Mouse (Mus musculus): ENCODE measurements around the gene Sec11a.
"Not testable (repeated sequence)": the region's sequence is repeated elsewhere in the genome, so short reads cannot be mapped to it uniquely, and the experiment has no call there.

The Sec11a gene

DNA sequence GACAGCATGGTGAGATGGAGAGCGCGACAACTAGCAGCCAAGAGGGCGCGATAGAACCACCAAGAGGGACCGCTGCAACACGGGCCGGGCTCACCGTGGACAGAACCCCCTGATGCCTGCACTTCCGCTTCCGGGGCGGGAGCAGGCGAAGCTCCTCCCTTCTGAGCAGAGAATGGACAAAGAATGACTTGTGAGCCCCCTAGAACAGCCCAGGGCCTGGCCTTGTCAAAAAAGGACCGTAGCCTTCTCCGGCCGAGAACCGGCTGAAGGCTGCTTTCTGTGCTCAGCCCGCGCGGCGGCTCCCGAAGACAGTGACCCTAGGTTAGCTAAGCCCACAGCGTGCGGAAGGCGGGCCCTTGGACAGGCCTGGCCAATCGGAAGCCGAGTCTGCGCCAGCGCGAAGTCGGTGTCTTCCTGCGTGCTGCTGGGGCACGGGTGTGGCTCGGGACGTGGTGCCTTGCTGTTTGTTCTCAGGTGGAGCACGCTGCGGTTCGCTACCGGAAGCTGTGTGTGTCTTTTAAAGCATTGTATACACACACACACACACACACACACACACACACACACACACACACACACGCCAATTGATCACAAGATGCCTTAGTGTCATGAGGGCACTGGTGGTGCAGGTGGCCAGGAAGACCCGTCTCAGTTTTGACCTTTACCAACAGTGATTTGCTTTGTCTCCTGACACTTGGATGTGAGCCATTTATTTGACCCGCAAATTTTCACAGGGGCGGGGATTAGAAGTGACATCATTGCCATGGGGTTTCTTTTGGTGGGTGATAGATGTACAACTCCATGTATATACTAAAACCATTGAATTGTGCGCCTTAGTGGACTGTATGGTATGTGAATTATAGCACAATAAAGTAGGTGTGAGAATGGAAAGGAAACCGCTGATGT, at the start of gene Sec11a:
Gene Sec11a, minus strand, starts transcription at position 336 of the 906 bp plus-strand sequence.
- peak; percentile 92 for DNase-seq

DNA sequence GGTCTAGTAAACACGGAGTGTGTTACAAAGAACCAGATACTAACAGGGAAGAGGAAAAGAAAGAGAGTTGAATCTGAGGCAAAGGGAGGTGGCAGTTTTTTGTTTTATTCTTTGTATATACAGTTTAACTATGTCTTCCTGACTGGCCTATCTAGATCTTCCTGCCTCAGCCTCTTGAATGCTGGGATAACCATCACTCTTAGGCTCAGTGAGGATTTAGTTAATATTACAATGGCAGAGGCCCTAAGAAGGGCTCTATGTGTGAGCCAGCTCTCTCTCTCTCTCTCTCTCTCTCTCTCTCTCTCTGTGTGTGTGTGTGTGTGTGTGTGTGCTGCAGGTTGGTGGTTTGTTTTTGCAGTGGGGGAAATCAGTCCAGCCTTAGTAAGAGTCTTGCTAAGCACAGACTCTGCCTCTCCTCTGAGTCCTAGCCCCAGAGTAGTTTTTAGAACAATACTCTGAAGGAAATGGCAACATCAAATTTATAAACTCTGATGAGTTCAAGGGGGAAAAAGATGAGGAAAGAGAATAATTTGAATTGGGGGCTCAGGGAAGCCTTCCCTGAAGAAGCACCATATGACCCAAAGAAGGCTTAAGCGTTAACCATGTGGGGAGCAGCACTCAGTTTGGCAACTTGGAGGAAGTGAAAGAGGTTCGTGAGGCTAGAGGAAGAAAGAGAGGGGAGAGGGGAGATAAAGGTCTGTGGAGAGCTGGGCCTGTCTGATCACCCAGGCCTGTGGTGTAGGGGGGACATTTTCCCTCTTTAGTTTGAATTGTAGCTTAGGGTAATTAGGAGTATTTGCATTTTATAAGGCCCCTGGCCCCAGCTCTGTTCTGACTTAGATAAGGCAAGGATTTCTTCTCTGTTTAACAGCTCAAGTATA, 47.9 kb upstream of the Sec11a start:
- no peak for DNase-seq

DNA sequence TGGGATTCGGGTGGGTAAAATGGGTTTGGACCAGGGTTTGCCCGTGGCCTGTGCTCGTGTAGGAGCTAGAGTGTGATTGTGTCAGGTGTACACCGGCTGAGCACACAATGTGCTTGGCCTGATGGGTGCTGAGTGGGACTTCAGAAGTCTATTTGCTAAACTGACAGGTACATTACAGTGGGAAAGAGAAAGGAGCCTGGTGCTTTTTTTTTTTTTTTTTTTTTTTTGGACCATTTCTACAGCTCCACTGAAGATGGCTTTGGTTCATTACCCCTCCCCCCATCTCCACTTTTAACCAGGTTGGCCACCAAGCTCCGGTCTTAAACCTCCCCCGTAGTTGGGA, 47.1 kb upstream of the Sec11a start:
- DNase-seq, result no peak

DNA sequence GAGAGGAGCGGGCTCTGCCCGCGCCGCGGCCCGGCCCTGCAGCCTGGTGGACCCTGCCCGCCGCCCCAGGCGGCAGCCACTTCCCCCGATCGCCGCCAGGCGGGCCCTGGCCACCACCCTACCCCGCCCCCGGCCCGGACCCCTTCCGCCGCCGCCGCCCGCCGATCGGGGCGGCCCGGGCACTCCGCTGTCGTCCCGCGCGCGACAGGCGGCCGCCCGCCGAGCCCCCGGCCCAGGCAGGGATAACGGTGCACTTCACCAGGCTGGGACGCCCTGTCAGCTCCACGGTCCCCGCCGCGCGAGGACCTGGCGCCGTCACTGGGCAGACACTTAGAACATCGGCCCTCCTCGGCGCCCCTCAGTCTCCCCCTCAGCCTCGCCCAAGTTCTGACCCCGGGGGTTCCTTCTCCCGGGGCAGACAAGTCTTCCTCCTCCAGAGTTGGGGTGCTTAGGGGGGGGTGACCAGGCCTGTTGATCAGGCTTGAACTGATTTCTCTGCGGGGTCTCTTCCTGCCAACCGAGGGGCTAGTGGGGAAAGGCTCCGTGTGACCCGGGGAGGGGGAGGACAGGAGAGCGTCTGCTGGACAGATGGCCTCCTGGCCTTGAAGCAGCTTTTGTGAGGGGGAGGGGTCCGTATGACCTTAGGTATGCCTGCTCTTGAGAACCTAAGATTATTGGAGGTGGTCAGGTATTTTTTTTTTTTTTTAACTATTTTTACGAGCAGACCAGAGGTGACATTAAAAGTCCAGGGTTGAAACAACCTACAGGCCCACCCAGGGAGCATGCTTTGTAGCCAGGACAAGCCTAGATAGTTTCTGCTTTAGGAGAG, 46.5 kb upstream of the Sec11a start:
- no peak for DNase-seq

DNA sequence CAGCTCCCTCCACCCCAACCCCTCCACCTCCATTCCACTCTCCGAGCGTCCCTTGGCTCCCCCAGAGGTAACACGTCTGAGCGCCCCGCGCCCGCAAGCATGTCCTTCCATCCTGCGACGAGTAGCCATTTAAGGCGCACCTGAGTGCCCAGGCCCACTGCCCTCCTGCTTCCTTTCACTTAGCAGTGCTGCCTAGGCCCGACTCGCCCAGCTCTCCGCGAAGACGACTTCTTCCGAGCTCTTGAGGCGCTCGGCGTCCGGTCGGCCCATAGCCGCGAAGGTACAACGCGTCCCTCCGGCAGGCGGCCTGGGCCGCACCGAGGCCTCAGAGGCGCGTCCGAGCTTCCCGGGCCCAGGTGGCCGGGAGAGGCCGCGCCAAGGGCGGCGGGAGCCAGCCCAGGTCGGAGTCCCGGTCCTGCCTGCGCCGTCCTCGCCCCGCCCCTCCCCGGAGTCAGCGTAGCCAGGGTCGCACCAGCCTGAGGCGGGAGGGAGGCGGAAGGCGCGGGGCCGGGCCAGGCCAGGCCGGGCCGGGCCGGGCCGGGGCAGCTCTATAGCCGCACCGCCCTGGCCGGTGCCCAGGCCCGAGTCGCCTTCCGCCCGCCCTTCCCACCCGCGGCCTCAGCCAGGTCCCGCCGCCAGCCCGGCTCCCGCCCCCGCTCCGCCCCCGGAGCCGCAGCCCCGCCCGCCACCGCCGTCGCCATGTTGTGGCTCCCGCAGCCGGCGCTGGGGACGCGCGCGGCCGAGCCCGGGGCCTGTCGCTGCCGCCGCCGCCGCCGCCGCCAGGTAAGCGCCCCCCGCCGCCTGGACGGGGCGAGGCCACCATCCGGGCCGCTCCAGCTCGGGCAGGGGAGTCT, 45.6 kb upstream of the Sec11a start, which contains the start of gene Zfp592:
Gene Zfp592, plus strand, starts transcription at position 702 of the 854 bp plus-strand sequence.
- peak; percentile 89 for DNase-seq

DNA sequence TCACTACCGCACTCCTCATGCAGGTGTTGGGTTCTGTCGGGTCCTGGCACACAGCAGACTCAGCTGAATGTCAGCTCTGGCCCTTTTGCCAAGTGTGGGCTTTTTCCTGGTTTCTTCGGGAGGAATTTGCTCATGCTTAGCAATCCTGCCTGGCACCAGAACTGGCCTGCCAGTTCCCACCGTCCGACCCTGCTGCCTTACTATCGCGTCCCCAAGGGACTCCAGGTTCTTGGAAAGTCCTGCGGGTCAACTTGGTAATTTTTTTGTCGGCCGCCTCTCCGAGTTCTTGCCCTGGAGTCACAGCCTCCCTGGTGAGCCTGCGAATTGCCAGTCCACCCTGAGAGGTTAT, 45.0 kb upstream of the Sec11a start:
- DNase-seq, result peak; percentile 25

DNA sequence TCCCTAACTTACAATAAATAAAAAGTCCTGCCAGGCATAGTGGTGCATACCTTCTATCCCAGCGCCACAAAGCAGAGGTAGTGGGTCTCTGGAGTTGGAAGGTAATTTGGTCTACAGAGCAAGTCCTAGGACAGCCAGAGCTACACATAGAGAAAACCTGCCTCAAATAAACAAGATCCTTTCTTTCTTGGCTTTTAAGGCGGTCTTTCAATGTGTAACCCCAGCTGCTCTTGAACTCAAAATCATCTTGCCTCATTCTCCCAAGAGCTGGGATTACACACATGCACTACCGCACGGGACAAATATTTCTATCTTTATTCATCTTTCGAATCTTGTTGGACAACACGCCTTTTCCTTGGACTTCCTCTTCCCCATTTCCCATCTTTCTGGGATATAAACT, 44.5 kb upstream of the Sec11a start:
- no peak for DNase-seq

DNA sequence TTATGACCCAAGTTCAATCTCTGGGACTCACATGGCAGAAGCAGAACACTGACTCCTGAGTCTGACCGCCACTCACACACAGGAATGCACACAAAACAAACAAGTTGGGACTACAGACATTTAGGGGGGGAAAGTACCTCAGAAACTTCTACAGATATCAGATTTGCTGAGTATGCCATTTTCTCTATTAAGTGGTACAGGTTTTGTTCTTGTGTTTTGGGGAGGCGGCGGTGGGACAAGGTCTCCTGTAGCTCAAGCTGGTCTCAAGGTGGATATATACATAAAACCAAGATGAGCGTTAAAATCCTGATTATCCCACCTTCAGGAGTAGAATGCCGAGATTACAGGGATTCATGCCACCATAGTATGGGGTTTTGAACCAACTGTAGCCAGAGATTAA, 44.0 kb upstream of the Sec11a start:
- no peak for DNase-seq

DNA sequence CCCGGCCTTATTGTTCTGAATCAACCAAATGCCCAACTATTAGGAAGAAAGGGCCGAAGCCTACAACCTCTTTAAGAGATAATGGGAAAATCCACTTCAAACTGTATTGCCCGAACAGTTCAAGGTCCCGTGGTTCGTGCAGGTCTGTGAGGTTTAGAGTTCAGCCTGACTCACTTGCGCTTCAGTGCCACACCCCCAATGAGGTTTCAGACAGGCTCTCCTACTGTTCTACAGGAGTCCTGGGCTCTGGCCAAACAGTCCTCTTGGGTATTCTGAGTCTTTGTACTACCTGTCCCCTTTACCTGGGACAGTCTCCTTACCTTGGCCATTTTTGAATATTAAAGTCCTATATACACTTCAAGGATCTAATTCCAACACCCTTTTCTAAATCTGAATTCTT, 42.7 kb upstream of the Sec11a start:
- DNase-seq, result no peak

DNA sequence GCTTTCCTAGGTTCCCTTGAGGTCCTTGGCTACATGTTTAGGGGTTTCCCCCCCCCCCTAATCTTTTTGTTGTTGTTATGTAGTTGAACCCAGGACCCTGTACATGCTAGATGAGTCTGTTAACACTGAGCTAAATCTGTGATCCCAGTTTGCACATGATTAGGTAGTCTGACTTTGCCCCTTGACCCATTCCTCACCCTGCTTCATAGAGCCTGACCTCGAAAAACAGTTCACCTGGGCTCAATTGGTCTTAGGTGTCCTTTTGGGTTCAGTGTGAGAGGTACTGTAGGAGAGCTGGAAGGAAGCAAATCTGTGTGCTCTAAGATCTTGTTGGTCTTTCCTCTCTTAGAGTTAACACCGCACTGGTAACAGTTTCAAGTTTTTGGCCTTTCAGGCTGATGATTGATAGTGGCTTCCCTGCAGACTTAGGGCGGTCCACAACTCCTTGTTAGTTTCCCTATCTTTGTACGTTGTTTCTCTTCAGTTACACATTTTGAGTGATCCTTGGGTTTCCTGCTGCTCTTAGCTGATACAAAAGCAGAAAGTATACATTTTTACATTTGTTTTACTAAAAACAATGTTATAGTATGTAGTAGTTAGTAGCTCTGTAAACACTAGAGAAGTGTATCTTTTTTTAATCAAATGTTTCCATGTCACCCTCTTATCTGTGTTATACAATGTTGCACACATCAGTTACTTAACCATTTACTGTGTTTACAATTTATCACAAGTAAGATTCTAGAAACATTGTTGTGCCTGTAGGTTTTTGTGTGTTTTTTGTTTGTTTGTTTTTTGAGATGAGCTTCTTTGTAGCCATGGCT, 40.4 kb upstream of the Sec11a start:
- no peak for DNase-seq

DNA sequence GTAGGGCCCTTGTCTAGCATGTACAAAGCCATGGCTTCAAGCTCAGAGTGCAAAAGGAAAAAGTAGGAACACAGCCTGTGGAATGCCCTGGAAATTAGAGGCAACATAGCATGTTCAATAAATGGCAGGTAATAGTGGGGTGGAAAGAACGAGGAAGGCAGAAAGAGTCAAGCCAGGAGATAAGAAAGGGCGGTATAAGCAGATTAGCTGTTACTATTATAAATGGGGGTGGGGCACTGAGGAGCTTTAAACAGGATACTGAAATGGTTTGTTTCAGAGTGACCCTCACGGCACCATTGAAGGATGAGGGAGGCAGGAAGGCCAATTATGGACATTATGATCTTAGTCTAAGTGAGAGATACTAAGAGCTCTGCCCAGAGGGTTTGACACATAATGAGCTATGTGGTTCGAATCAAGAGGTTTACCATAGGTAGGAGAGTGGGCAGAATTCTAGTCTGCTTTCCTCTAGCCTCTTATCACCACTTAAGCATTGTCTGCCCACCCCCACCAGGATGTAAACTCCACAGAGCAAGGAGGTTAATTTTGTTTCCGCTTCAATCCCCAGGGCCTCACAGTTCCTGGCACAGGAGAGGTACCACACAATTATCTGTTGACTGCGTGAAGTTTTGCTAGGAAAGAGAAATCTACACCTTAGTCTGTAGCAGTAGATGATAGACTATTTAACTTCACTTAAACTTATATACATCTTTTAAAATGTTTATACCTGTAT, 39.0 kb upstream of the Sec11a start:
- DNase-seq, result no peak

DNA sequence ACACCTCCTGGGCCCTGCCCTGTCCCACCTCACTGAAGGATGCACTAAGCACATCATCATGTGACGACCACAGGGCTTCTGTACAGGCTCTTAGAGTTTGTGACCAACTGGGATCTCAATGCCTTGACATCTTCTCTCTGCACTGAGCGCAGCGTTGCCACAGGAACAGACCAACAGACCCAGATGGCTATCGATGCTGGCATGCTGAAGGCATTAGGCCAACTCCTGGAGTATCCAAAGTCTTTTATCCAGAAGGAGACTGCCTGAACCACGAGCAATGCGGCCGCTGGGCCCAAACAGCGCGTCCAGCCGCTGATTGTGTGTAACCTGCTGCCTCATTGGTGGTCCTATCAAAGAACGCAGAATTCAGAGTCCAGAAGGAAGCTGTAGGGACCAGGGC, 33.0 kb upstream of the Sec11a start:
- no peak for DNase-seq

DNA sequence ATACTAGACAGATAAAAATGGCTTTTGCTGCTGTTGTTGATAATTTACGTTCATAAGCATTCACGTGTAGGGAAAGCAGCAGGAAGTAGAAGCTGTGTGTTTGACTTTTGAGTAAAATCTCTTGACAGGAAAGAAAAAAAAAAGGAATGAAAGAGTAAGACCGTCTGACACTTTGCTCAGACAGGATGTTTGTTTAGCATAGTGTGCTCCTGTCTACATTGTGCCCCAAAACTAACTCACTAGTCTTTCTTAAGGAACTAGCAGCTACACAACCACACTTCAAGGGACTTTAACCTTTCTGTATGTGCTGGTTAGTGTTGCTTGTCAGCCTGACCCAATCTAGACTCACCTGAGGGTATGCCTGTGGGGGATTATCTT, 26.0 kb upstream of the Sec11a start:
- not testable (repeated sequence) for DNase-seq

DNA sequence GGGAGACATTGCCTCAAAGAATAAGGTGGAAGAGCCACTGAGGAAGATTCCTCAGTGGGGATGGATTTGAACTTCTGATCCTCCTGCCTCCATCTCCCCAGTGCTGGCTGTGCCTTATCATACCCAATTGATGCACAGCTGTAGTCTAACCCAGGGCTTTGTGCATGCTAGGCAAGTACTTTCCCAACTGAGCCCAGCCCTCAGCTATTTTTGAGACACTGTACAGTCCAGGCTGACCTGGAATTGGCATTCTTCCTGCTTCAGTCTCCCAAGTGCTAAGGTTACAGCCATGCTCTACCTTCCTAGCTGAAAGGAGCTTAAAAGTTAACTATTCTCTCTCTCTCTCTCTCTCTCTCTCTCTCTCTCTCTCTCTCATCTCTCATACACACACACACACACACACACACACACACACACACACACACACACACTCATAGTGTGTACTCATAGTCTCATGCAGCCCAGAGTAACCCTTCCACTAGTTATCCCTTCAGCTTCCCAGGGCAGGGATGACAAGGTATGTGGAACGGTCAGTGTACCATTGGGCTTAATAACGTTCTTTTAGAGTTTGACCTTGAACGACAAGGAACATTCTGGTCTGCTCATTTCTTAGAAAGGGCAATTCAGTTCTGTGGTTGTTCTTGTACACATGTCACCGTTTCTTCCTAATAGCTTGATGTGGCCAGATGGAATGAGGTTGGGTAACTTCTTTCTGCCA, 25.5 kb upstream of the Sec11a start:
- DNase-seq, result not testable (repeated sequence)

DNA sequence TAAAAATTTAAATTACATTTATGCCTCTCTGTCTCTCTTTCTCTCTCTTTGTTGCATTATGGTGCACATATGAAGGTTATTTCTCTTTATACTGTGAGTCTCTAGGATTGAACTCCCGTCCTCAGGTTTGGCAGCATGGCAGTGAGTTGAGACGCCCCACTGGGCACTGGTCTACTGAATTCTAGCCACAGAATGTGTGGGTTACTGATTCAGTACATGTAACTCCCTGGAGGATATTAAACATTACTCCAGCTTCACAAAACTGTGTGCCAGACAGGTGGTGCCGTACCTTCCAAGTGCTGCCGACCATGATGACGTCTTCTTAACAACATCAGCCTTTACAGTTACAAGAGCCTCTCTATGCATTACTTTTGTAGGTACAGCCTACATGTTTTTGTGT, 24.5 kb upstream of the Sec11a start:
- DNase-seq, result no peak

DNA sequence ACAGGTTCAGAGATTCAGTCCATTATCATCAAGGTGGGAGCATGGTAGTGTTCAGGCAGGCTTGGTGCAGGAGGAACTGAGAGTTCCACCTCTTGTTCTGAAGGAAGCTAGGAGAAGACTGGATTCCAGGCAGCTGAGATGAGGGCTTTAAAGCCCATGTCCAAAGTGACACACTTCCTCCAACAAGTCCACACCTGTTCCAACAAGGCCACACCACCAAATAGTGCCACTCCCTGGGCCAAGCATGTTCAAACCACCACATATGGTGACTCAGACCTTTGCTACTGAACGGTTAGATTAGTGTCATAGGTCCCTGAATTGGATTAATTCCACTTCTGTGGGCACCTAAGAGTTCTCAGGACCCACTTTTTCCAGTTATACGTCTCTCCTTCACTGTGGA, 23.8 kb upstream of the Sec11a start:
- no peak for DNase-seq

DNA sequence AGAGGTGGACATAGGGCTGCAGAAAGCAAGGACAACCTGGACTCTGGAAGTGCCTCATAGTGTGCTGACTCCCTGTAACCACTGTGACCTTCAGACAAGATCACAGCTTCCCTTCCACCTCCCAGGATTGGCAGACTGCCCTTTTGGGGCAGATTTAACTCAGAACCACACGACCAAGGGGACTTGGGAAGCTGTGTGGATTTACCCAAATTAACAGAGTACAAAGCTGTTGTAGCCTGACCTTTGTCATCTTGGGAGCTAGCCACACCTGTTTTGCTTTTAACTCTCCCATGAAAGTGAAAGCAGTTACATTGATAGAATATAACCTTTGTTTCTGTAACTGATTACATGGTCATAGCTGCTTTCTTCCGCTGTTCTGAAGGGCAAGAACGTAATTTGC, 23.3 kb upstream of the Sec11a start:
- DNase-seq, result no peak

DNA sequence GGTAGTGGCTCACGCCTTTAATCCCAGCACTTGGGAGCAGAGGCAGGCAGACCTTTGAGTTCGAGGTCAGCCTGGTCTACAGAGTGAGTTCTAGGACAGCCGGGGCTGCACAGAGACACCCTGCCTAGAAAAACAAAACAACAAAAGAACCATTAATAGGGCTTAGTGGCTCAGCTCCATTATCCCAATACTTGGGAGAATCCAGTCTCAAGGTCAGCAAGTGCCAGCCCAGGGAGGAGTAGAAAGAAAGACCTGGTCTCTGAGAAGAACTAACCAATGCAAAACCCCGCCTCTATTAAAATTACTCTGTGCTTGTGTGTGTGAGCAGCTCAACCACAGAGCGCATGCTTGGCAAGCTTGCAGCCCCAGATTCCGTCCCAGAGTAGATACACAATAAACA, 15.2 kb upstream of the Sec11a start:
- no peak for DNase-seq

DNA sequence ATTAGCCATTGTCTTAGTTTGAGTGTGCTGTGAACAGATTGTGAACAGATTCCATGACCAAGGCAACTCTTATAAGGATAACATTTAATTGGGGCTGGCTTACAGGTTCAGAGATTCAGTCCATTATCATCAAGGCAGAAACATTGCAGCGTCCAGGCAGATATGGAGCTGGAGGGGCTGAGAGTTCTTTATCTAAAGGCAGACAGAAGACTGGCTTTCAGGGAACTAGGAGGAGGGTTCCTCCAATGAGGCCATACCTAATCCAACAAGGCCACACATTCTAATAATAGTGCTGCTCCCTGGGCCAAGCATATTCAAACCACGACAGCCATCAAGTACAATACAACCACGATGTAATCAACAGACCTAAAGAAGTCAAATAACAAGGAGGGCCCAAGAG, 11.4 kb upstream of the Sec11a start:
- no peak for DNase-seq

DNA sequence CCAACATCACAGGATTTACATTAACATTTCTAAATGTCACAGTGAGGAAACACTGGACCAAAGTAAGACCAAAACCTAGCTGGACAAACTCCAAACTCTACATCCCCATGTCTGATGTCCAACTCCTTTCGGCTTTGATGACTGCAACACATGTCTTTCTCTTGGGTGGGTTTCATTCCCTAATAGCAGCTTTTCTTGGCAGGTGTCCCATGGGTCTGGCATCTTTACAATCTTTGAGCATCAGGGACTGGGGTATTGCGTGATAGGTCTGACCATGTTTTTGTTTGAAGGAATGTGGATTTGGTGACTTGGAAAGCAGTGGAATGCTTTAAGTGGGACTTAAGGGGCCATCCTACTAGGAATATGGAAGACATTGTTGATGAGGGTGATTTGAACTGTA, 9.3 kb upstream of the Sec11a start:
- DNase-seq, result no peak

All from lung, postnatal 14 days (tissue).